Mouse (Mus musculus): ENCODE measurements around the gene Fam167b. TPM values are rescaled to one million over a fixed set of nuclear protein-coding genes. Genes with fewer than 3 reads are reported as not detected.

Fam167b gene
- polyA plus RNA-seq, 1 experiment, result 1.2 TPM

GRCm38 (mm10) chr4:129580347-129580746, 2.0 kb upstream of the Fam167b start:
- Histone ChIP-seq H3K27ac (ENCODE audit: insufficient read depth, low read depth, low read length) (no peak overlapping the region), H3K4me1 (ENCODE audit: control insufficient read depth, insufficient read depth, low read length) (peaks cover 36% of the 10 kb centered on the region), H3K4me3 (ENCODE audit: insufficient read depth, low read length) (no peak overlapping the region)

GRCm38 (mm10) chr4:129577688-129578087, 661 bp downstream of the Fam167b start:
- H3K27ac ChIP-seq (ENCODE audit: insufficient read depth, low read depth, low read length), result peak overlapping the region; percentile 46
- TF ChIP-seq CTCF (IDR thresholded peaks at IDR 0.05; ENCODE audit: low read depth, low read length), result no peak
- TF ChIP-seq POLR2A (IDR thresholded peaks at IDR 0.05; ENCODE audit: borderline replicate concordance, low read depth, low read length), result no peak
- no peak overlapping the region for H3K4me3 ChIP-seq (ENCODE audit: insufficient read depth, low read length)
- H3K4me1 ChIP-seq (ENCODE audit: control insufficient read depth, insufficient read depth, low read length), result peaks cover 36% of the 10 kb centered on the region

More at GRCm38 (mm10) chr4:129580347-129580746, 2.0 kb upstream of the Fam167b start:
- no peak for TF ChIP-seq POLR2A (IDR thresholded peaks at IDR 0.05; ENCODE audit: borderline replicate concordance, low read depth, low read length)
- no peak for TF ChIP-seq CTCF (IDR thresholded peaks at IDR 0.05; ENCODE audit: low read depth, low read length)

GRCm38 (mm10) chr4:129576863-129577491, 1.4 kb downstream of the Fam167b start:
- no peak for TF ChIP-seq POLR2A (IDR thresholded peaks at IDR 0.05; ENCODE audit: borderline replicate concordance, low read depth, low read length)
- peak; percentile 62 for TF ChIP-seq CTCF (IDR thresholded peaks at IDR 0.05; ENCODE audit: low read depth, low read length)
- Histone ChIP-seq H3K4me1 (ENCODE audit: control insufficient read depth, insufficient read depth, low read length) (peaks cover 36% of the 10 kb centered on the region), H3K4me3 (ENCODE audit: insufficient read depth, low read length) (no peak overlapping the region), H3K27ac (ENCODE audit: insufficient read depth, low read depth, low read length) (no peak overlapping the region)

- Histone ChIP-seq H3K27ac (ENCODE audit: insufficient read depth, low read depth, low read length) (peak overlapping the region; percentile 57), H3K4me3 (ENCODE audit: insufficient read depth, low read length) (no peak overlapping the region), H3K4me1 (ENCODE audit: control insufficient read depth, insufficient read depth, low read length) (peaks cover 34% of the 10 kb centered on the region)
- no peak for TF ChIP-seq CTCF (IDR thresholded peaks at IDR 0.05; ENCODE audit: low read depth, low read length)
Observed at GRCm38 (mm10) chr4:129575171-129575844, 3.0 kb downstream of the Fam167b start.

- Histone ChIP-seq H3K27ac (ENCODE audit: insufficient read depth, low read depth, low read length) (no peak within 1 kb of the TSS), H3K4me3 (ENCODE audit: insufficient read depth, low read length) (no peak within 1 kb of the TSS)
Observed at GRCm38 (mm10) chr4:129573430-129573829, 4.9 kb downstream of the Fam167b start, which contains the start of gene Lck. TSS of gene Lck (minus strand) at chr4:129573641.

GRCm38 (mm10) chr4:129573093-129573370, 5.3 kb downstream of the Fam167b start:
- Histone ChIP-seq H3K27ac (ENCODE audit: insufficient read depth, low read depth, low read length) (no peak overlapping the region), H3K4me3 (ENCODE audit: insufficient read depth, low read length) (no peak overlapping the region), H3K4me1 (ENCODE audit: control insufficient read depth, insufficient read depth, low read length) (peaks cover 16% of the 10 kb centered on the region)
- TF ChIP-seq POLR2A (IDR thresholded peaks at IDR 0.05; ENCODE audit: borderline replicate concordance, low read depth, low read length) (no peak), CTCF (IDR thresholded peaks at IDR 0.05; ENCODE audit: low read depth, low read length) (no peak)

More at GRCm38 (mm10) chr4:129573430-129573829, 4.9 kb downstream of the Fam167b start, which contains the start of gene Lck:
- TF ChIP-seq CTCF (IDR thresholded peaks at IDR 0.05; ENCODE audit: low read depth, low read length) (no peak), POLR2A (IDR thresholded peaks at IDR 0.05; ENCODE audit: borderline replicate concordance, low read depth, low read length) (no peak)
- H3K4me1 ChIP-seq (ENCODE audit: control insufficient read depth, insufficient read depth, low read length), result peaks cover 20% of the 10 kb centered on the region

GRCm38 (mm10) chr4:129572236-129573092, 5.9 kb downstream of the Fam167b start:
- TF ChIP-seq CTCF (IDR thresholded peaks at IDR 0.05; ENCODE audit: low read depth, low read length) (no peak), POLR2A (IDR thresholded peaks at IDR 0.05; ENCODE audit: borderline replicate concordance, low read depth, low read length) (no peak)
- no peak overlapping the region for H3K27ac ChIP-seq (ENCODE audit: insufficient read depth, low read depth, low read length)
- peaks cover 12% of the 10 kb centered on the region for H3K4me1 ChIP-seq (ENCODE audit: control insufficient read depth, insufficient read depth, low read length)
- no peak overlapping the region for H3K4me3 ChIP-seq (ENCODE audit: insufficient read depth, low read length)

- Histone ChIP-seq H3K4me1 (ENCODE audit: control insufficient read depth, insufficient read depth, low read length) (peaks cover 6% of the 10 kb centered on the region), H3K27ac (ENCODE audit: insufficient read depth, low read depth, low read length) (no peak overlapping the region), H3K4me3 (ENCODE audit: insufficient read depth, low read length) (no peak overlapping the region)
- TF ChIP-seq POLR2A (IDR thresholded peaks at IDR 0.05; ENCODE audit: borderline replicate concordance, low read depth, low read length) (no peak), CTCF (IDR thresholded peaks at IDR 0.05; ENCODE audit: low read depth, low read length) (no peak)
Observed at GRCm38 (mm10) chr4:129571551-129572084, 6.7 kb downstream of the Fam167b start.

GRCm38 (mm10) chr4:129570028-129570427, 8.3 kb downstream of the Fam167b start:
- Histone ChIP-seq H3K4me3 (ENCODE audit: insufficient read depth, low read length) (no peak overlapping the region), H3K4me1 (ENCODE audit: control insufficient read depth, insufficient read depth, low read length) (peaks cover 2% of the 10 kb centered on the region), H3K27ac (ENCODE audit: insufficient read depth, low read depth, low read length) (no peak overlapping the region)
- no peak for TF ChIP-seq CTCF (IDR thresholded peaks at IDR 0.05; ENCODE audit: low read depth, low read length)
- no peak for TF ChIP-seq POLR2A (IDR thresholded peaks at IDR 0.05; ENCODE audit: borderline replicate concordance, low read depth, low read length)

All from bone marrow macrophage, adult 2 months (primary cell).